Mouse (Mus musculus) liver, embryonic 12.5 days (tissue): ENCODE measurements around the gene Zfr2. TPM values are rescaled to one million over a fixed set of nuclear protein-coding genes. Genes with fewer than 3 reads are reported as not detected.

Source experiments
- ATAC-seq: fragments of 200-750 bp; cut with Nextera tagmentation; 2 replicates; pipeline ENCODE4 v1.8.0; 2017; ENCODE audit warnings: moderate number of reproducible peaks, mild to moderate bottlenecking, moderate library complexity
- H3K27ac ChIP-seq: fragments of 300-500 bp; sonication (generic); 2 replicates; pipeline ENCODE4 v1.5.1; 2016; ENCODE audit warnings: mild to moderate bottlenecking
- H3K27me3 ChIP-seq: fragments of 300-500 bp; sonication (generic); replicated peaks from 2 replicates; pipeline ENCODE4 v1.6.1; 2016; ENCODE audit warnings: mild to moderate bottlenecking, moderate library complexity
- H3K36me3 ChIP-seq: fragments of 300-500 bp; sonication (generic); 2 replicates; pipeline ENCODE4 v1.6.1; 2016; ENCODE audit warnings: mild to moderate bottlenecking, moderate library complexity
- H3K4me1 ChIP-seq: fragments of 300-500 bp; sonication (generic); 2 replicates; pipeline ENCODE4 v1.6.1; 2016
- H3K4me2 ChIP-seq: fragments of 300-500 bp; sonication (generic); 2 replicates; pipeline ENCODE4 v1.6.1; 2016; ENCODE audit warnings: mild to moderate bottlenecking, moderate library complexity
- H3K4me3 ChIP-seq: fragments of 300-500 bp; sonication (generic); 2 replicates; pipeline ENCODE4 v1.5.1; 2016; ENCODE audit warnings: mild to moderate bottlenecking, moderate library complexity
- H3K9ac ChIP-seq: fragments of 300-500 bp; sonication (generic); 2 replicates; pipeline ENCODE4 v1.6.1; 2016; ENCODE audit warnings: mild to moderate bottlenecking, moderate library complexity
- H3K9me3 ChIP-seq: fragments of 300-500 bp; sonication (generic); replicated peaks from 2 replicates; pipeline ENCODE4 v1.6.1; 2016; ENCODE audit warnings: mild to moderate bottlenecking, moderate library complexity
- WGBS: fragments of 180-500 bp; shearing (Covaris S2); methylation state at CpG from one replicate; pipeline ENCODE4 v1.1.7; 2016; ENCODE audit not compliant: insufficient replicate concordance; 5-methylcytosine and 5-hydroxymethylcytosine counted together
- polyA plus RNA-seq: library from polyadenylated mRNA; unstranded; fragments of >200 nt; fragmentation: Nextera tagmentation; extraction: Ambion mirVana; gene quantifications from 2 replicates; pipeline ENCODE4 v1.2.1, GENCODE M21; 2016

Zfr2 gene
- polyA plus RNA-seq, 1 experiment from 2014 or later = 1.1 TPM

- H3K27ac ChIP-seq = no peak overlapping the region
- H3K27me3 ChIP-seq = peaks cover 88% of the 10 kb centered on the region
- H3K4me2 ChIP-seq = peak overlapping the region; percentile 62
- peaks cover 17% of the 10 kb centered on the region for H3K36me3 ChIP-seq
- H3K9ac ChIP-seq = peak overlapping the region; percentile 34; the same call in 1 of the 2 replicates
- no peak for ATAC-seq
- WGBS = 3% methylated on average over 62 of the region's 62 CpGs
- peak overlapping the region; percentile 40 for H3K4me3 ChIP-seq
- H3K9me3 ChIP-seq = 0 out of 2 replicates have a peak, but pooled peaks cover 5% of the 10 kb centered on the region
- H3K4me1 ChIP-seq = peaks cover 11% of the 10 kb centered on the region
Measured at GRCm38 (mm10) chr10:81257158-81258039, 24.4 kb downstream of the Zfr2 start.

GRCm38 (mm10) chr10:81259225-81259884 lies 26.4 kb downstream of the Zfr2 start:
- H3K27me3 ChIP-seq = peaks cover 69% of the 10 kb centered on the region
- 46% methylated on average over 21 of the region's 21 CpGs for WGBS
- no peak for ATAC-seq
- 0 out of 2 replicates have a peak, but pooled peaks cover 5% of the 10 kb centered on the region for H3K9me3 ChIP-seq
- no peak overlapping the region for H3K27ac ChIP-seq
- H3K4me3 ChIP-seq = no peak overlapping the region
- H3K36me3 ChIP-seq = peaks cover 36% of the 10 kb centered on the region
- peaks cover 11% of the 10 kb centered on the region for H3K4me1 ChIP-seq
- no peak overlapping the region for H3K4me2 ChIP-seq
- no peak overlapping the region for H3K9ac ChIP-seq

- no peak overlapping the region for H3K4me2 ChIP-seq
- no peak overlapping the region for H3K4me3 ChIP-seq
- peaks cover 50% of the 10 kb centered on the region for H3K36me3 ChIP-seq
- H3K4me1 ChIP-seq = peaks cover 19% of the 10 kb centered on the region
- WGBS = 77% methylated on average over 4 of the region's 4 CpGs
- H3K9ac ChIP-seq = no peak overlapping the region
- peaks cover 54% of the 10 kb centered on the region for H3K27me3 ChIP-seq
- H3K27ac ChIP-seq = no peak overlapping the region
- H3K9me3 ChIP-seq = 0 out of 2 replicates have a peak, but pooled peaks cover 5% of the 10 kb centered on the region
- ATAC-seq = no peak
Measured at GRCm38 (mm10) chr10:81261025-81261424, 28.1 kb downstream of the Zfr2 start.

- WGBS = 88% methylated on average over 8 of the region's 8 CpGs
- Histone ChIP-seq H3K4me1 (peaks cover 36% of the 10 kb centered on the region), H3K4me3 (peak overlapping the region; percentile 70), H3K4me2 (peak overlapping the region; percentile 77), H3K27me3 (peaks cover 9% of the 10 kb centered on the region), H3K9ac (peak overlapping the region; percentile 76), H3K36me3 (peaks cover 59% of the 10 kb centered on the region), H3K9me3 (0 out of 2 replicates have a peak, but pooled peaks cover 3% of the 10 kb centered on the region), H3K27ac (peak overlapping the region; percentile 39; the same call in 1 of the 2 replicates)
- ATAC-seq = no peak
Measured at GRCm38 (mm10) chr10:81265540-81265939, 32.6 kb downstream of the Zfr2 start.

- H3K4me1 ChIP-seq = peaks cover 36% of the 10 kb centered on the region
- H3K27me3 ChIP-seq = peaks cover 1% of the 10 kb centered on the region; the same call in 1 of the 2 replicates
- H3K27ac ChIP-seq = peak within 1 kb of the TSS; percentile 76
- under 1% methylated on average over 48 of the region's 48 CpGs for WGBS
- H3K9me3 ChIP-seq = no peaks in the 10 kb centered on the region
- H3K9ac ChIP-seq = peak within 1 kb of the TSS; percentile 86
- H3K36me3 ChIP-seq = peaks cover 60% of the 10 kb centered on the region
- ATAC-seq = peak; percentile 95
- peak within 1 kb of the TSS; percentile 77 for H3K4me2 ChIP-seq
- peak within 1 kb of the TSS; percentile 73 for H3K4me3 ChIP-seq
Measured at GRCm38 (mm10) chr10:81266211-81267105, 33.5 kb downstream of the Zfr2 start, which contains the start of the genes Mrpl54 and Apba3. Gene Mrpl54 (minus strand): TSS chr10:81266934. Gene Apba3 (plus strand): TSS chr10:81266960.

- H3K4me2 ChIP-seq = peak overlapping the region; percentile 77
- peaks cover 62% of the 10 kb centered on the region for H3K36me3 ChIP-seq
- ATAC-seq = peak; percentile 60
- H3K9ac ChIP-seq = peak overlapping the region; percentile 86
- H3K27me3 ChIP-seq = no peaks in the 10 kb centered on the region
- peak overlapping the region; percentile 76 for H3K27ac ChIP-seq
- 1% methylated on average over 23 of the region's 23 CpGs for WGBS
- H3K4me1 ChIP-seq = peaks cover 36% of the 10 kb centered on the region
- H3K4me3 ChIP-seq = peak overlapping the region; percentile 73
- no peaks in the 10 kb centered on the region for H3K9me3 ChIP-seq
Measured at GRCm38 (mm10) chr10:81268056-81268455, 35.1 kb downstream of the Zfr2 start.

- Histone ChIP-seq H3K4me2 (peak overlapping the region; percentile 77), H3K27me3 (no peaks in the 10 kb centered on the region), H3K9ac (peak overlapping the region; percentile 86), H3K4me1 (peaks cover 36% of the 10 kb centered on the region), H3K4me3 (peak overlapping the region; percentile 73), H3K9me3 (no peaks in the 10 kb centered on the region), H3K36me3 (peaks cover 62% of the 10 kb centered on the region), H3K27ac (peak overlapping the region; percentile 46)
- no peak for ATAC-seq
- 66% methylated on average over 16 of the region's 16 CpGs for WGBS
Measured at GRCm38 (mm10) chr10:81268643-81269412, 35.9 kb downstream of the Zfr2 start.

GRCm38 (mm10) chr10:81272356-81272755 lies 39.4 kb downstream of the Zfr2 start:
- Histone ChIP-seq H3K27ac (no peak overlapping the region), H3K36me3 (peaks cover 48% of the 10 kb centered on the region), H3K4me1 (peaks cover 20% of the 10 kb centered on the region), H3K4me2 (no peak overlapping the region), H3K27me3 (peaks cover 6% of the 10 kb centered on the region), H3K9me3 (no peaks in the 10 kb centered on the region), H3K9ac (no peak overlapping the region), H3K4me3 (no peak overlapping the region)
- 90% methylated on average over 21 of the region's 21 CpGs for WGBS
- no peak for ATAC-seq

- Histone ChIP-seq H3K4me1 (peaks cover 7% of the 10 kb centered on the region), H3K9me3 (no peaks in the 10 kb centered on the region), H3K36me3 (peaks cover 48% of the 10 kb centered on the region), H3K9ac (no peak overlapping the region), H3K27ac (no peak overlapping the region), H3K27me3 (peaks cover 19% of the 10 kb centered on the region), H3K4me3 (no peak overlapping the region), H3K4me2 (no peak overlapping the region)
- ATAC-seq = no peak
- WGBS = 84% methylated on average over 19 of the region's 19 CpGs
Measured at GRCm38 (mm10) chr10:81273842-81274241, 40.9 kb downstream of the Zfr2 start.

GRCm38 (mm10) chr10:81277676-81278075 lies 44.7 kb downstream of the Zfr2 start:
- H3K4me2 ChIP-seq = no peak overlapping the region
- H3K9ac ChIP-seq = no peak overlapping the region
- WGBS = 55% methylated on average over 22 of the region's 22 CpGs
- H3K36me3 ChIP-seq = peaks cover 16% of the 10 kb centered on the region
- H3K4me3 ChIP-seq = no peak overlapping the region
- no peaks in the 10 kb centered on the region for H3K9me3 ChIP-seq
- H3K27ac ChIP-seq = no peak overlapping the region
- peaks cover 11% of the 10 kb centered on the region for H3K4me1 ChIP-seq
- peaks cover 57% of the 10 kb centered on the region for H3K27me3 ChIP-seq
- no peak for ATAC-seq
